Mouse (Mus musculus): Measurements from ENCODE around the gene Cfap61. TPM values are rescaled to one million over a fixed set of nuclear protein-coding genes. Genes with fewer than 3 reads are reported as not detected.

Gene Cfap61
- polyA plus RNA-seq, 1 experiment from 2014 or later = 2.9 TPM

- H3K27ac ChIP-seq (ENCODE audit: low read length) = no peak overlapping the region
- H3K9ac ChIP-seq (ENCODE audit: low read depth, low read length) = no peak overlapping the region
- no peak for ATAC-seq
- WGBS = 96% methylated on average over 1 of the region's 1 CpGs
- no peaks in the 10 kb centered on the region for H3K27me3 ChIP-seq (ENCODE audit: control insufficient read depth, insufficient read depth, low read depth, low read length)
- no peak overlapping the region for H3K4me2 ChIP-seq (ENCODE audit: low read length)
- H3K36me3 ChIP-seq (ENCODE audit: control insufficient read depth, insufficient read depth, low read length) = no peaks in the 10 kb centered on the region
- no peak overlapping the region for H3K4me3 ChIP-seq (ENCODE audit: low read depth, low read length)
- peaks cover 2% of the 10 kb centered on the region; the same call in 1 of the 2 replicates for H3K4me1 ChIP-seq (ENCODE audit: control insufficient read depth, insufficient read depth, low read length)
- no peaks in the 10 kb centered on the region for H3K9me3 ChIP-seq (replicated peaks; ENCODE audit: control insufficient read depth, low read length, poor library complexity, severe bottlenecking)
Observed at GRCm38 (mm10) chr2:146087411-146087810, 152.8 kb downstream of the Cfap61 start.

- no peak for ATAC-seq
- H3K27me3 ChIP-seq (ENCODE audit: control insufficient read depth, insufficient read depth, low read depth, low read length) = no peaks in the 10 kb centered on the region
- H3K36me3 ChIP-seq (ENCODE audit: control insufficient read depth, insufficient read depth, low read length) = no peaks in the 10 kb centered on the region
- H3K4me1 ChIP-seq (ENCODE audit: control insufficient read depth, insufficient read depth, low read length) = peaks cover 2% of the 10 kb centered on the region; the same call in 1 of the 2 replicates
- H3K9ac ChIP-seq (ENCODE audit: low read depth, low read length) = no peak overlapping the region
- 10% methylated on average over 6 of the region's 6 CpGs for WGBS
- no peak overlapping the region for H3K27ac ChIP-seq (ENCODE audit: low read length)
- no peak overlapping the region for H3K4me2 ChIP-seq (ENCODE audit: low read length)
- no peak overlapping the region for H3K4me3 ChIP-seq (ENCODE audit: low read depth, low read length)
- no peaks in the 10 kb centered on the region for H3K9me3 ChIP-seq (replicated peaks; ENCODE audit: control insufficient read depth, low read length, poor library complexity, severe bottlenecking)
Observed at GRCm38 (mm10) chr2:146089157-146089692, 154.6 kb downstream of the Cfap61 start.

- WGBS = 97% methylated on average over 5 of the region's 5 CpGs
- Histone ChIP-seq H3K9ac (ENCODE audit: low read depth, low read length) (no peak overlapping the region), H3K36me3 (ENCODE audit: control insufficient read depth, insufficient read depth, low read length) (no peaks in the 10 kb centered on the region), H3K4me3 (ENCODE audit: low read depth, low read length) (no peak overlapping the region), H3K27me3 (ENCODE audit: control insufficient read depth, insufficient read depth, low read depth, low read length) (no peaks in the 10 kb centered on the region), H3K4me1 (ENCODE audit: control insufficient read depth, insufficient read depth, low read length) (0 out of 2 replicates have a peak, but pooled peaks cover 4% of the 10 kb centered on the region), H3K27ac (ENCODE audit: low read length) (no peak overlapping the region), H3K4me2 (ENCODE audit: low read length) (no peak overlapping the region), H3K9me3 (replicated peaks; ENCODE audit: control insufficient read depth, low read length, poor library complexity, severe bottlenecking) (no peaks in the 10 kb centered on the region)
- no peak for ATAC-seq
Observed at GRCm38 (mm10) chr2:146097532-146097931, 162.9 kb downstream of the Cfap61 start.

GRCm38 (mm10) chr2:146098853-146099717 lies 164.5 kb downstream of the Cfap61 start:
- H3K4me3 ChIP-seq (ENCODE audit: low read depth, low read length) = no peak overlapping the region
- 0 out of 2 replicates have a peak, but pooled peaks cover 4% of the 10 kb centered on the region for H3K4me1 ChIP-seq (ENCODE audit: control insufficient read depth, insufficient read depth, low read length)
- 58% methylated on average over 16 of the region's 16 CpGs for WGBS
- H3K27ac ChIP-seq (ENCODE audit: low read length) = no peak overlapping the region
- no peaks in the 10 kb centered on the region for H3K36me3 ChIP-seq (ENCODE audit: control insufficient read depth, insufficient read depth, low read length)
- ATAC-seq = 0 out of 2 replicates have a peak, but pooled peaks have one; percentile 44
- H3K4me2 ChIP-seq (ENCODE audit: low read length) = no peak overlapping the region
- H3K9me3 ChIP-seq (replicated peaks; ENCODE audit: control insufficient read depth, low read length, poor library complexity, severe bottlenecking) = no peaks in the 10 kb centered on the region
- H3K27me3 ChIP-seq (ENCODE audit: control insufficient read depth, insufficient read depth, low read depth, low read length) = no peaks in the 10 kb centered on the region
- H3K9ac ChIP-seq (ENCODE audit: low read depth, low read length) = no peak overlapping the region

GRCm38 (mm10) chr2:146099838-146100237 lies 165.3 kb downstream of the Cfap61 start:
- no peaks in the 10 kb centered on the region for H3K27me3 ChIP-seq (ENCODE audit: control insufficient read depth, insufficient read depth, low read depth, low read length)
- H3K4me1 ChIP-seq (ENCODE audit: control insufficient read depth, insufficient read depth, low read length) = 0 out of 2 replicates have a peak, but pooled peaks cover 4% of the 10 kb centered on the region
- H3K4me2 ChIP-seq (ENCODE audit: low read length) = no peak overlapping the region
- no peak for ATAC-seq
- H3K27ac ChIP-seq (ENCODE audit: low read length) = no peak overlapping the region
- 90% methylated on average over 3 of the region's 3 CpGs for WGBS
- H3K9ac ChIP-seq (ENCODE audit: low read depth, low read length) = no peak overlapping the region
- H3K9me3 ChIP-seq (replicated peaks; ENCODE audit: control insufficient read depth, low read length, poor library complexity, severe bottlenecking) = no peaks in the 10 kb centered on the region
- H3K4me3 ChIP-seq (ENCODE audit: low read depth, low read length) = no peak overlapping the region
- H3K36me3 ChIP-seq (ENCODE audit: control insufficient read depth, insufficient read depth, low read length) = no peaks in the 10 kb centered on the region

GRCm38 (mm10) chr2:146100489-146101060 lies 166.0 kb downstream of the Cfap61 start:
- ATAC-seq = no peak
- H3K9ac ChIP-seq (ENCODE audit: low read depth, low read length) = no peak overlapping the region
- H3K36me3 ChIP-seq (ENCODE audit: control insufficient read depth, insufficient read depth, low read length) = no peaks in the 10 kb centered on the region
- H3K4me1 ChIP-seq (ENCODE audit: control insufficient read depth, insufficient read depth, low read length) = 0 out of 2 replicates have a peak, but pooled peaks cover 4% of the 10 kb centered on the region
- H3K4me2 ChIP-seq (ENCODE audit: low read length) = no peak overlapping the region
- no peak overlapping the region for H3K4me3 ChIP-seq (ENCODE audit: low read depth, low read length)
- no peaks in the 10 kb centered on the region for H3K27me3 ChIP-seq (ENCODE audit: control insufficient read depth, insufficient read depth, low read depth, low read length)
- 31% methylated on average over 10 of the region's 10 CpGs for WGBS
- no peaks in the 10 kb centered on the region for H3K9me3 ChIP-seq (replicated peaks; ENCODE audit: control insufficient read depth, low read length, poor library complexity, severe bottlenecking)
- H3K27ac ChIP-seq (ENCODE audit: low read length) = no peak overlapping the region

GRCm38 (mm10) chr2:146102600-146102999 lies 168.0 kb downstream of the Cfap61 start:
- no peaks in the 10 kb centered on the region for H3K9me3 ChIP-seq (replicated peaks; ENCODE audit: control insufficient read depth, low read length, poor library complexity, severe bottlenecking)
- 82% methylated on average over 3 of the region's 3 CpGs for WGBS
- H3K27me3 ChIP-seq (ENCODE audit: control insufficient read depth, insufficient read depth, low read depth, low read length) = no peaks in the 10 kb centered on the region
- 0 out of 2 replicates have a peak, but pooled peaks cover 4% of the 10 kb centered on the region for H3K4me1 ChIP-seq (ENCODE audit: control insufficient read depth, insufficient read depth, low read length)
- no peaks in the 10 kb centered on the region for H3K36me3 ChIP-seq (ENCODE audit: control insufficient read depth, insufficient read depth, low read length)
- ATAC-seq = no peak
- no peak overlapping the region for H3K4me2 ChIP-seq (ENCODE audit: low read length)
- H3K4me3 ChIP-seq (ENCODE audit: low read depth, low read length) = no peak overlapping the region
- no peak overlapping the region for H3K9ac ChIP-seq (ENCODE audit: low read depth, low read length)
- no peak overlapping the region for H3K27ac ChIP-seq (ENCODE audit: low read length)

GRCm38 (mm10) chr2:146105341-146105740 lies 170.8 kb downstream of the Cfap61 start:
- H3K36me3 ChIP-seq (ENCODE audit: control insufficient read depth, insufficient read depth, low read length) = no peaks in the 10 kb centered on the region
- no peak overlapping the region for H3K9ac ChIP-seq (ENCODE audit: low read depth, low read length)
- no peak overlapping the region for H3K27ac ChIP-seq (ENCODE audit: low read length)
- H3K4me1 ChIP-seq (ENCODE audit: control insufficient read depth, insufficient read depth, low read length) = 0 out of 2 replicates have a peak, but pooled peaks cover 4% of the 10 kb centered on the region
- H3K27me3 ChIP-seq (ENCODE audit: control insufficient read depth, insufficient read depth, low read depth, low read length) = no peaks in the 10 kb centered on the region
- no peak overlapping the region for H3K4me3 ChIP-seq (ENCODE audit: low read depth, low read length)
- H3K4me2 ChIP-seq (ENCODE audit: low read length) = no peak overlapping the region
- 67% methylated on average over 6 of the region's 6 CpGs for WGBS
- H3K9me3 ChIP-seq (replicated peaks; ENCODE audit: control insufficient read depth, low read length, poor library complexity, severe bottlenecking) = no peaks in the 10 kb centered on the region
- no peak for ATAC-seq

- WGBS = 96% methylated on average over 4 of the region's 4 CpGs
- ATAC-seq = no peak
- H3K9me3 ChIP-seq (replicated peaks; ENCODE audit: control insufficient read depth, low read length, poor library complexity, severe bottlenecking) = no peaks in the 10 kb centered on the region
Observed at GRCm38 (mm10) chr2:146107980-146108379, 173.4 kb downstream of the Cfap61 start.

More at GRCm38 (mm10) chr2:146107980-146108379, 173.4 kb downstream of the Cfap61 start:
- H3K4me2 ChIP-seq (ENCODE audit: low read length) = no peak overlapping the region
- no peak overlapping the region for H3K9ac ChIP-seq (ENCODE audit: low read depth, low read length)
- no peaks in the 10 kb centered on the region for H3K36me3 ChIP-seq (ENCODE audit: control insufficient read depth, insufficient read depth, low read length)
- H3K4me3 ChIP-seq (ENCODE audit: low read depth, low read length) = no peak overlapping the region
- H3K4me1 ChIP-seq (ENCODE audit: control insufficient read depth, insufficient read depth, low read length) = no peaks in the 10 kb centered on the region
- no peak overlapping the region for H3K27ac ChIP-seq (ENCODE audit: low read length)
- H3K27me3 ChIP-seq (ENCODE audit: control insufficient read depth, insufficient read depth, low read depth, low read length) = no peaks in the 10 kb centered on the region
